ENCODE assay signal across 8 mouse cellular contexts in the genomic region with DNA sequence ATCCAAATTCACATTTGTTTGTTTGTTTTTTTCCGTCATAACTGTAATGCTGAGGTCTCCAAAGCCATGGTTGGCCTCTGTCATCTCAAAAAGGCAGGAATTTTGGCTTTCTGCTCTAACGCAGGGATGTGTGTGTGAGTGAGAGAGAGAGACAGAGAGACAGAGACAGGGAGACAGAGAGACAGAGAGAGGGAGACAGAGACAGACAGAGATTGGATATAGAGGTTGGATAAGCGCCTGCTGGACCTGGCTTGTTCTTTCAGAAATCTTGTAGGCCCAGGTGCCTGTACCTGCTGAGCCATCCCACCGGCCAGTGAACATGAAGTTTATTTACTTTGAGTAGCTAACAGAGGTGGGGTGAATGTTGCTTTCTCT. TPM values are rescaled to one million over a fixed set of nuclear protein-coding genes. Genes with fewer than 3 reads are reported as not detected.
DNase-seq lines count a peak whose midpoint lies in the region; ATAC-seq and TF ChIP-seq lines count a peak whose summit lies in the region.

No protein-coding gene starts in this region.

- peak overlapping the region; percentile 50 for H3K4me2 ChIP-seq in heart, embryonic 15.5 days
- peak overlapping the region; percentile 93; the same call in 1 of the 2 replicates for H3K4me2 ChIP-seq in hindbrain, embryonic 14.5 days (replicated peaks)

- peak overlapping the region; percentile 75 for H3K4me3 ChIP-seq in heart, embryonic 15.5 days
- peak overlapping the region; percentile 70 for H3K4me3 ChIP-seq in bone marrow, adult 2 months (replicated peaks; ENCODE audit: control insufficient read depth, low read depth, low read length)
- no peak overlapping the region for H3K4me3 ChIP-seq in hindbrain, embryonic 14.5 days (replicated peaks; ENCODE audit: low read length)
- peak overlapping the region; percentile 99 for H3K4me3 ChIP-seq in midbrain, embryonic 10.5 days

- TF ChIP-seq POLR2A in bone marrow, adult 2 months (IDR thresholded peaks at IDR 0.05; ENCODE audit: borderline replicate concordance, control insufficient read depth, low read depth, low read length) = no peak

- 32% methylated on average over 4 of the region's 4 CpGs for WGBS in heart, embryonic 15.5 days
- 16% methylated on average over 4 of the region's 4 CpGs for WGBS in bone marrow, adult 2 months
- WGBS in hindbrain, embryonic 14.5 days = 33% methylated on average over 4 of the region's 4 CpGs
- WGBS in midbrain, embryonic 10.5 days = 36% methylated on average over 4 of the region's 4 CpGs

- intact Hi-C loops in heart, postnatal 25 days (cut with DNase I) = no loop called here

- ATAC-seq in heart, embryonic 15.5 days (replicated peaks; ENCODE audit: insufficient number of reproducible peaks, insufficient read depth, low FRiP score, low read depth) = no peak
- peak; percentile 18; the same call in 1 of the 2 replicates for ATAC-seq in hindbrain, embryonic 14.5 days (ENCODE audit: low FRiP score)

- DNase-seq in heart, postnatal 25 days (ENCODE audit: low spot score) = no peak
- DNase-seq in hindbrain, embryonic 14.5 days (ENCODE audit: low spot score) = no peak
- no peak for DNase-seq in midbrain, embryonic 10.5 days (ENCODE audit: low spot score)
- no peak for DNase-seq in cerebellum, adult 18-20 months
- DNase-seq in left cerebral cortex, adult 11 months (ENCODE audit: low spot score) = no peak
- DNase-seq in frontal cortex, adult 2 months (ENCODE audit: extremely low spot score in 1 of 2, low spot score in 1 of 2) = no peak

- TF ChIP-seq CTCF in bone marrow, adult 2 months (IDR thresholded peaks at IDR 0.05; ENCODE audit: control insufficient read depth, insufficient read depth, low read length) = no peak

- H3K4me1 ChIP-seq in heart, embryonic 15.5 days (replicated peaks) = peaks cover 14% of the 10 kb centered on the region
- H3K4me1 ChIP-seq in bone marrow, adult 2 months (ENCODE audit: control insufficient read depth, insufficient read depth, low read length) = no peaks in the 10 kb centered on the region; the same call in 1 of the 2 replicates
- H3K4me1 ChIP-seq in hindbrain, embryonic 14.5 days (replicated peaks; ENCODE audit: control insufficient read depth, insufficient read depth, low read length) = peaks cover 8% of the 10 kb centered on the region
- H3K4me1 ChIP-seq in midbrain, embryonic 10.5 days = peaks cover 19% of the 10 kb centered on the region

- peak overlapping the region; percentile 95; the same call in 1 of the 2 replicates for H3K9ac ChIP-seq in heart, embryonic 15.5 days
- no peak overlapping the region for H3K9ac ChIP-seq in hindbrain, embryonic 14.5 days

- H3K36me3 ChIP-seq in heart, embryonic 15.5 days = peaks cover 6% of the 10 kb centered on the region; the same call in 1 of the 2 replicates
- peaks cover 9% of the 10 kb centered on the region for H3K36me3 ChIP-seq in hindbrain, embryonic 14.5 days (replicated peaks; ENCODE audit: control insufficient read depth, insufficient read depth)
- peaks cover 10% of the 10 kb centered on the region for H3K36me3 ChIP-seq in midbrain, embryonic 10.5 days

- no peaks in the 10 kb centered on the region for H3K9me3 ChIP-seq in heart, embryonic 15.5 days (replicated peaks)
- no peaks in the 10 kb centered on the region for H3K9me3 ChIP-seq in hindbrain, embryonic 14.5 days (ENCODE audit: control insufficient read depth, low read length)
- H3K9me3 ChIP-seq in midbrain, embryonic 10.5 days (replicated peaks) = no peaks in the 10 kb centered on the region

- no peaks in the 10 kb centered on the region for H3K27me3 ChIP-seq in heart, embryonic 15.5 days
- H3K27me3 ChIP-seq in hindbrain, embryonic 14.5 days (ENCODE audit: control insufficient read depth, insufficient read depth, low read length) = no peaks in the 10 kb centered on the region
- H3K27me3 ChIP-seq in midbrain, embryonic 10.5 days (ENCODE audit: low read depth, poor library complexity, severe bottlenecking) = no peaks in the 10 kb centered on the region

- H3K27ac ChIP-seq in heart, embryonic 15.5 days = no peak overlapping the region; the same call in 1 of the 2 replicates
- peak overlapping the region; percentile 69; the same call in 1 of the 2 replicates for H3K27ac ChIP-seq in bone marrow, adult 2 months (ENCODE audit: control insufficient read depth, insufficient read depth, low read depth, low read length, poor library complexity)
- H3K27ac ChIP-seq in hindbrain, embryonic 14.5 days = no peak overlapping the region
- peak overlapping the region; percentile 96 for H3K27ac ChIP-seq in midbrain, embryonic 10.5 days (replicated peaks)

RNA-seq across cellular contexts. Expression of gene Dpp8, which starts 0.3 kb away (rescaled TPM):
- 25.9 and 30.7 TPM in 2 replicates for polyA plus RNA-seq in heart, embryonic 15.5 days (2015; fragmentation: Nextera tagmentation; extraction: Ambion mirVana)
- 10 to 100 TPM; 57.4 to 68.0 TPM for total RNA-seq in heart, postnatal 25 days (2021)
- polyA plus RNA-seq in bone marrow, adult 2 months (2011; ENCODE audit: insufficient read depth, insufficient read length, low replicate concordance, missing spikeins) = 23.7 and 25.9 TPM in 2 replicates
- polyA plus RNA-seq in hindbrain, embryonic 14.5 days (2014; fragmentation: Nextera tagmentation; extraction: Ambion mirVana) = 33.9 and 39.5 TPM in 2 replicates
- 37.6 and 44.4 TPM in 2 replicates for polyA plus RNA-seq in midbrain, embryonic 10.5 days (2016; fragmentation: Nextera tagmentation; extraction: Ambion mirVana)
- 73.5 and 76.7 TPM in 2 replicates for polyA plus RNA-seq in frontal cortex, adult 2 months (2012; rRNA removed)

RNA-seq across cellular contexts. Expression of gene Hacd3, which starts 10.4 kb away (rescaled TPM):
- 46.2 and 53.0 TPM in 2 replicates for polyA plus RNA-seq in heart, embryonic 15.5 days (2015; fragmentation: Nextera tagmentation; extraction: Ambion mirVana)
- 10 to 100 TPM; 17.3 to 18.5 TPM for total RNA-seq in heart, postnatal 25 days (2021)
- polyA plus RNA-seq in bone marrow, adult 2 months (2011; ENCODE audit: insufficient read depth, insufficient read length, low replicate concordance, missing spikeins) = 9.2 and 18.0 TPM in 2 replicates
- polyA plus RNA-seq in hindbrain, embryonic 14.5 days (2014; fragmentation: Nextera tagmentation; extraction: Ambion mirVana) = 149 and 185 TPM in 2 replicates
- 110 and 123 TPM in 2 replicates for polyA plus RNA-seq in midbrain, embryonic 10.5 days (2016; fragmentation: Nextera tagmentation; extraction: Ambion mirVana)
- 140 and 153 TPM in 2 replicates for polyA plus RNA-seq in frontal cortex, adult 2 months (2012; rRNA removed)

Comparison
In these comparisons a context has a peak if more than half of its experiments do, and no peak if none do; other contexts are left out.
1. H3K27ac ChIP-seq: peak in bone marrow, adult 2 months (single experiment) and midbrain, embryonic 10.5 days (single experiment); none in heart, embryonic 15.5 days (single experiment) and hindbrain, embryonic 14.5 days (single experiment).